Mouse (Mus musculus): ENCODE data around the gene Cacna2d4.

DNA sequence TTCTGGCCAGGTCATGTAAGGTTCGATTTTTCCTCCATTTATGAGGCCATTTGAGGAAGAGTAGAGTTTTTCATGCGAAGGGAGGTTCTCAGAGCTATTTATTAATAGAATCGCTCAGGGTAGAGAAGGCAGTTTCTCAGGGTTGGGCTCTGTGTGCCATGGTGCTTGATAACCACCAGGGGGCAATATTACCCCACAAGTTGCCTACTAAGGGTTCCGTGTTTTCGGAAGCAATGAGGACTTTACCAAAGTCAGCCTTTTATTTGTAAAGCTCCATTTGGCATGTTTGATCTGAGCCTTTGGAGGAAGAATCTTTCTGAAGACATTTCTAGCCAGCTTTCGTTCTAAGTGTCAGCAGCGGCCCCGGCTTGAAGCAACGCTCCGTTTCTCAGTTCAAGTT, 16.0 kb upstream of the Cacna2d4 start:
- TF ChIP-seq TAL1 (IDR thresholded peaks at IDR 0.05; ENCODE audit: low read length), result no peak
- TF ChIP-seq GATA1 (IDR thresholded peaks at IDR 0.05; ENCODE audit: low read length), result no peak
